Mouse (Mus musculus) liver, postnatal 0 days (tissue): ENCODE measurements around the gene Acsl1.

Experiments
- CTCF ChIP-seq: sonication (generic); IDR thresholded peaks from 2 replicates; pipeline ENCODE4 v1.5.1; 2016; ENCODE audit warnings: antibody characterized with exemption, low read depth
- EP300 ChIP-seq: IDR thresholded peaks from 2 replicates; pipeline ENCODE4 v1.6.1; 2016; ENCODE audit warnings: antibody characterized with exemption, low read depth, mild to moderate bottlenecking

DNA sequence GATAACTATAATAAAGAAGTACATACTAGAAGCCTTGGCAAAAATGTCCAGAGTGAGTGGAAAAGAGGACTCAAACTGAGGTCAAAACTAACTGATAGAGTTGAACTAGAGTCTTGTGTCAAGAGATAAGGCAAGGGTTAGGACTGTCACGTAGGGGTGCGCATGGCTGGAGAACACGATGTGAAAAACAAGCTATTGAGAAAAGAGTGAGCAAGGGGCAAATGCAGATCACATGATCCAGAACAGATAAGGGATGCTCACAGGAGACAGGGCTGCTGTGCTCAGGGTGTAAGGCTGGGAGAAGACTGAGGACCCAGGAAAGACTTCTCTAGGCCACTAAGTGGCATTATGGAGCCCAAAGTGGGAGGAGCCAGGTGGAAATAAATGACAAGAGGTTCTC is 38.3 kb upstream of the Acsl1 start:
- TF ChIP-seq CTCF (no peak), EP300 (no peak)
